Mouse (Mus musculus) left cerebral cortex, postnatal 14 days (tissue): ENCODE results near the gene Nkx2-4. TPM values are rescaled to one million over a fixed set of nuclear protein-coding genes. Genes with fewer than 3 reads are reported as not detected.

Experiments
- DNase-seq, 2 experiments: peaks; one replicate each; pipeline ENCODE4 v3.0.0; 2021 to 2022; ENCODE audit warnings: low spot score in 2 of 2, mixed read lengths in 1 of 2
- intact Hi-C: fragments of 180-260 bp; cut with DNase I; formaldehyde crosslinking; loops from one replicate; pipeline ENCODE4 v1.15.1; 2025
- long read RNA-seq, 2 experiments: library from polyadenylated mRNA; stranded (forward); transcript quantifications; one replicate each; pipeline ENCODE4 v2.0.0; 2021
- total RNA-seq, 2 experiments: library from RNA; stranded (reverse); gene quantifications; 2 replicates each; pipeline ENCODE4 v1.2.3; 2021

Gene Nkx2-4
- total RNA-seq = not detected
- long read RNA-seq, experiment 1 = 0 reads
- long read RNA-seq, experiment 2 = 0 reads

GRCm38 (mm10) chr2:147085072-147085870 lies at the start of gene Nkx2-4:
Nkx2-4 (minus strand) TSS chr2:147085445.
- no peak for DNase-seq
- intact Hi-C loops = loop anchor here (5.0 kb wide), 4 partner anchors 107 to 952 kb away; partner anchors contain the start of gene Nkx2-2

- intact Hi-C loops = no loop called here
- DNase-seq = no peak
These were observed 42.1 kb upstream of the Nkx2-4 start for GRCm38 (mm10) chr2:147127366-147127765.

GRCm38 (mm10) chr2:147119736-147120135 lies 34.5 kb upstream of the Nkx2-4 start:
- intact Hi-C loops = no loop called here
- DNase-seq = no peak

GRCm38 (mm10) chr2:147086441-147086840 lies 1.2 kb upstream of the Nkx2-4 start:
- intact Hi-C loops = loop anchor here (5.0 kb wide), 4 partner anchors 106 to 951 kb away; partner anchors contain the start of gene Nkx2-2
- no peak for DNase-seq

GRCm38 (mm10) chr2:147085937-147086336 lies 692 bp upstream of the Nkx2-4 start:
- intact Hi-C loops = loop anchor here (5.0 kb wide), 4 partner anchors 106 to 951 kb away; partner anchors contain the start of gene Nkx2-2

GRCm38 (mm10) chr2:147084366-147085071 lies 726 bp downstream of the Nkx2-4 start:
- DNase-seq = no peak
- intact Hi-C loops = loop anchor here (5.0 kb wide), 7 partner anchors 98 to 963 kb away; partner anchors contain the start of genes Foxa2 and Nkx2-2

More at GRCm38 (mm10) chr2:147085937-147086336, 692 bp upstream of the Nkx2-4 start:
- no peak for DNase-seq

- no peak for DNase-seq
- intact Hi-C loops = loop anchor here (5.0 kb wide), 3 partner anchors 99 to 964 kb away; partner anchors contain the start of gene Foxa2
These were observed 1.5 kb downstream of the Nkx2-4 start for GRCm38 (mm10) chr2:147083471-147084365.

- DNase-seq = no peak
- intact Hi-C loops = loop anchor here (5.0 kb wide), 3 partner anchors 100 to 965 kb away; partner anchors contain the start of gene Foxa2
These were observed 2.9 kb downstream of the Nkx2-4 start for GRCm38 (mm10) chr2:147082391-147082790.

GRCm38 (mm10) chr2:147074399-147074798 lies 10.8 kb downstream of the Nkx2-4 start:
- intact Hi-C loops = no loop called here
- DNase-seq = no peak

- DNase-seq = no peak
- intact Hi-C loops = no loop called here
These were observed 11.3 kb downstream of the Nkx2-4 start for GRCm38 (mm10) chr2:147073962-147074361.

- intact Hi-C loops = no loop called here
- DNase-seq = no peak
These were observed 14.9 kb downstream of the Nkx2-4 start for GRCm38 (mm10) chr2:147070305-147070704.

- intact Hi-C loops = no loop called here
- no peak for DNase-seq
These were observed 16.2 kb downstream of the Nkx2-4 start for GRCm38 (mm10) chr2:147069077-147069476.

GRCm38 (mm10) chr2:147067480-147068246 lies 17.6 kb downstream of the Nkx2-4 start:
- intact Hi-C loops = no loop called here
- DNase-seq = no peak

- intact Hi-C loops = no loop called here
- no peak for DNase-seq
These were observed 31.9 kb downstream of the Nkx2-4 start for GRCm38 (mm10) chr2:147053229-147053892.

- peak in 1 of 2 experiments; percentile 7 for DNase-seq
- intact Hi-C loops = no loop called here
These were observed 38.2 kb downstream of the Nkx2-4 start for GRCm38 (mm10) chr2:147047051-147047450.

GRCm38 (mm10) chr2:147035864-147036263 lies 49.4 kb downstream of the Nkx2-4 start:
- intact Hi-C loops = no loop called here
- DNase-seq = no peak
